Mouse (Mus musculus) left cerebral cortex, adult 8-10 months (tissue): ENCODE data around the gene Rasa4. TPM values are rescaled to one million over a fixed set of nuclear protein-coding genes. Genes with fewer than 3 reads are reported as not detected.
"Not testable (repeated sequence)": the region's sequence is repeated elsewhere in the genome, so short reads cannot be mapped to it uniquely, and the experiment has no call there.

Source experiments
- DNase-seq, 2 experiments: peaks; one replicate each; pipeline ENCODE4 v3.0.0; 2022; ENCODE audit warnings: low spot score in 2 of 2
- total RNA-seq, 4 experiments: library from RNA; stranded (reverse); gene quantifications; 2 replicates each; pipeline ENCODE4 v1.2.4; 2022

Gene Rasa4
- total RNA-seq, 4 experiments from 2014 or later = 6.2 to 13.4 (median 8.0) TPM

DNA sequence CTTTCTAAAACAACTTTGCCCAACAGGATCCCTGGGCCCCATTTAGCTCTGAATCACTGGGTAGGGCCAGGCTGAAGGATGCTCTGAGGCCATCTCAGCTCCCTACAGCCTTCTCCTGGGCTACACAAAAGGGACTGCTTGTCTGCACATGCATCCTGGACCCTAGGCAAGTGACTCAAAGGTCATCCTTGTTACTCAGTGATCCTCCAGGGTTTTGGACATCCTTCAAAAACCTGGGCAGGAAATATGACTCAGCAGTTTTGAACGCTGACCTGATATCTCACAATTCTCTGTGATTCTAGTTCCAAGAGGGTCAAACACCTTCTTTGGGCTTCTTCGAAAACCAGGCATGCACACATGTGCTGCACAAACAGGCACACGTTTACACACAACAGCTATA lies 25.3 kb downstream of the Rasa4 start:
- no peak for DNase-seq

DNA sequence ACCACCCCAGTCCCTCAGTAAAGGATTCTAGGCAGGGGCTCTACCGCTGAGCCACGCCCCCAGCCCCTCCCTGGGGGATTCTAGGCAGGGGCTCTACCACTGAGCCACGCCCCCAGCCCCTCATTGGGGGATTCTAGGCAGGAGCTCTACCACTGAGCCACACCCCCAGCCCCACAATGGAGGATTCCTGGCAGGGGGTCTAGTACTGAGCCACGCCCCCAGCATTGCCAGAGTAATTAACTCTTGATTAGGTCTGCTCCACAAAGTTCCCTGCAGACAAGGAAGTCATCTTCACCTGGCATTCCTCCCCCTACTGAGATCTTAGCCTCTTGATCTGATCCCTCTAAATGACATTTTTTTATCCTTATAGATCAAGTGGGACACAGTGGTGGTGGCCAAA lies 29.8 kb downstream of the Rasa4 start:
- DNase-seq = not testable (repeated sequence)

DNA sequence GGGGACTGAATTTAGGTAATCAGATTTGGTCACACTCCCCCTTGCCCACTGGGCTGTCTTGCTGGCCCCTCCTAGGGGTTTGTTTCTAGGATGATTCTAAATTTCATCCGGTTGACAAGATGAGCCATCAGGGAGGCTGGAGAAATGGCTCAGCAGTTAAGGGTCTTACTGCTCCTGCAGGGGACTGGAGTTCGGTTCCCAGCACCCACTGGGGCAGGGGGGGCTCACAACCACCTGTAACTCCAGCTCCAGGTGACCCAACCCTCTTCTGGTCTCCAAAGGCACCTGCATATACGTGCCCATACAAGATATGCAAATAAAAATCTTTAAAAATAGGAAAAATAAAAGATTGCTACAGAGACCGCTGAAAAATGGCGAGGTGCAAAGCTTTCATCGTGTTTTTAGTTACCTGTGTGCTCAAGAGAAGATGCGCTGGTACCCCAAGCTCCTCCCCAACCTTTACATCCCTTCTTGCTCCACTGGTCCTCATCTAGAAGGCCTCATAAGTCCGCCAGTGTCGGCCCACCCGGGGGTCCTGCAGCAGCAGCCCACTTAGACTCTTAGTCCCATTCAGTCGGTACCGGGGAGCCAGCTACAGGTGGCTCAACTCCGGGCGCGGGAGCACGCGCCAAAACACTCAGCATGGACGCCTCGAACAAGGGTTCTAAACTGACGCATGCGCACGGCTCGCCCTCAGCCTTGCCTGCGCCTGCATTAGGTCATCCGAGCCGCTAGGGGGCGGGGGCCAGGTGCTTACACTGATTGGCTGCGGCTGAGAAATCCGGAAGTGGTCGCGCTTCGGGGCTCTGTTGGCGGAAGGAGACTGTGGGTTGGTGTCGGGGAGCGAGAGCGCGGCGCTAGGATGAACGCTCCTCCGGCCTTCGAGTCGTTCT lies 32.4 kb downstream of the Rasa4 start, which contains the start of gene Polr2j:
Gene Polr2j, plus strand, starts transcription at position 741 of the 893 bp plus-strand sequence.
- DNase-seq = peak; percentile 92 to 93

DNA sequence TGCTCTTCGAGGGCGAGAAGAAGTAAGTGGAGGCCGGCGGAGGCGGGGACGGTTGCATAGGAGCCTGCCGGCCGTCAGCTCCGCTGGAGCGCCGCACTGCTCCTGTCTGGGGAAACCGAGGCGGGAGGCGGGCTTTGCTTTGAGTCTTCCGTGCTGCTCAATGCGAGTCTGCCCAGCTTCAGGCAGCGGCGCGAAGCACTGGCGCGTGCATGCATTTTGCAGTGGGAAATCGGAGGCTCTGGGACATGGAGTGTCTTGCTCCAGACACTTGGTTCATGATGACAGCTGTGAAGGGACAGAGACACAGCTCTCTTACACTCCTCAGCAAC lies 33.0 kb downstream of the Rasa4 start:
- DNase-seq = no peak

DNA sequence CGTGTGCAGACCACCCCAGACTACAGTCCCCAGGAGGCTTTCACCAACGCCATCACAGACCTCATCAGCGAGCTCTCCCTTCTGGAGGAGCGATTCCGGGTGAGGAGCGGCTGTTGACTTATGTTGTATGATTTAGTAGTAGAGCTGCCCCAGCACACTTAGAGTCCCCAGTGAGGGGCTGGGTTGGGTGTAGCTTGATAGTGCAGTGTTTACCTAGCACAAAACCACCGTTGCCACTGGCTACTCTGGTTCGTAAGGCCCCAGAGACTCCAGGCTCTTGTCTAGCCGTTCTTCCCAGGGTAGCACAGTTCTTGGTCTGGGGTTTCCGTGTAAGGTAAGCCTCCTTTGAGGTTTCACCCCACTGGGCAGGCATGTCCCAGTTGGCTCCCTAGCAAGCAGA lies 38.4 kb downstream of the Rasa4 start:
- no peak for DNase-seq

DNA sequence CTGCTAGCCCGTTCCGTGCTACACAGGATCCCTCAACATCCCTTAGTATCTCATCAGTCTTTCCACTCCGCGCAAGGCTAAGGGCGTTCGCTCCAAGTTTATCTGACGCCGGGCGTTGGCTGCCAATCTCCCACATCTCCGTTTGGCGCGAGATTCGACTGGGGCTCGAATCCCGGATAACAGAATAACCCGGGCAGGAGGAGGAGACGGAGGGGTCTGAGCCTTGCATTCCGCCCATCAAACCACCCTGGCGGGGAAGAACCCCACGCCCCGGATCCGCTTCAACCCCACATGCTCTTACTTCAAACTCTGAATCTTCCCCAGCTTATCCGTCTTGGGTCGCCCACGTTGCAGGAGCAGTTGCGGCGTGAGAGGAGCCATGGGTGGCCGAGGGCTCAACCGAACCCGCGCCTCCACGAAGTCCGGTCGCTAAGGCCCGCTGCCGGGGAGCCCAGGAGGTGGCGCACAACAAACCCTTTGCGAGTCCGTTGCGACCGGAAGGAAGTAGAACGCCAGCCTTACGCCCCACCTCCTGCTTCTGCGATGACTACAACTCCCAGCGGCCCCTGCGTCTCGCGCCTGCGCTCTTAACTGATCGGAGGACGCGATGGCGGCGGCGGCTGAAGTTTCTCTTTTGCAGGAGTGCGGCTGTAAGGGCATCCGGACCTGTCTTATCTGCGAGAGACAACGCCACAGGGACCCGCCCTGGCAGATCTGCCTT lies 52.0 kb downstream of the Rasa4 start, which contains the start of the genes Lrwd1 and Alkbh4:
Gene Lrwd1, minus strand, starts transcription at position 504 of the 721 bp plus-strand sequence.
Gene Alkbh4, plus strand, starts transcription at position 576 of the 721 bp plus-strand sequence.
- DNase-seq = peak; percentile 84 to 93

DNA sequence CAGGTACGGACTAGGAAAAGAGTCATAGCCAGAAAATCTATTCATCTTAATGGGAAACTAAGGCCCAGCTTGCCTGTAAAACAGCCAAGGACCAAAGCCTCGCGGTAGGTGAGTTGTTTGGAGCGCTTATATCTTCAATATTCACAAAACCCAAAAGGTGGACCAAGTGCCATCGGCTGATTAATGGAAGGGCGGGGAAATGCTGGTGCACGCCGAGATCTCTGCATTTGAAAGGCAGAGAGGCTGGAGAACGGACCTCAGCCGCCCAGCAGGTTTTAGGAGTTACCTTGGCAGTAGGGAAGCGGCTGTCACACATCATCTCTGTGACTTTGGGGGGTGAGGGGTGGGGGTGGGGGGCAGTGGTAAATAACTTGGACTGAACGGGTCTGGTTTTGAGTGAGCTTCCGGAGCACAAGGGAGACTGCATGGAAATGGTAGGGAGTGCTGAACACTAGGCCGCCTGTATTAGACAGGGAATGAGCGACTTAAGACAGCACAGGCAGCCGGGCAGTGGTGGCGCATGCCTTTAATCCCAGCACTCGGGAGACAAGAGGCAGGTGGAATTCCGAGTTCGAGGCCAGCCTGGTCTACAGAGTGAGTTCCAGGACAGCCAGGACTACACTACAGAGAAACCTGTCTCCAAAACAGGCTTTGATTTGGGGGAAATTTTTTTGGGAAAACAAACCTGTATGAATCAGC lies 52.7 kb downstream of the Rasa4 start:
- DNase-seq = no peak

DNA sequence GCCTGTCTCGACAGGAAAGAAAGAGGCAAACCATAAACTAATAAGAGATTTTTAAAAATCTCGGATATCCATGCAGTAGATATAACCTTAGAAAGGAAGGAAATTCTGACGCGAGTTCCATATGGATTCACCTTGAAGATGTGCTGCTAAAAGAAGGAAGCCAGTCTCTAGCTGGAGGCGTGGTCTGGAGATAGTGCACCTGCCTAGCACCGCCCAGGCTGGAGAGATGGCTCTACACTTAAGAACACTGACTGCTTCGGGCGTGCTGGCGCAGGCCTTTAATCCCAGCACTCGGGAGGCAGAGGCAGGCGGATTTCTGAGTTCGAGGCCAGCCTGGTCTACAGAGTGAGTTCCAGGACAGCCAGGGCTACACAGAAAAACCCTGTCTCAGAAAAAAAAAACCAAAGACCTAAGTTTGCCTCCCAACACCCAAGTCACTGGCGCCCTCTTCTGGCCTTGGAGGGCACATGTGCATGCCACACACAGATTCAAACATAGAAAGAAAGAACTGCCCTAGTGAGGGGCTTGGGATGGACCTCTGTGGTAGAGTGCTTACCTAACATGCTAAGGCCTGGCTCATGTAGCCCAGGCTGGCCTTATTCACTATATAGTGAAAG lies 54.0 kb downstream of the Rasa4 start:
- DNase-seq = no peak

DNA sequence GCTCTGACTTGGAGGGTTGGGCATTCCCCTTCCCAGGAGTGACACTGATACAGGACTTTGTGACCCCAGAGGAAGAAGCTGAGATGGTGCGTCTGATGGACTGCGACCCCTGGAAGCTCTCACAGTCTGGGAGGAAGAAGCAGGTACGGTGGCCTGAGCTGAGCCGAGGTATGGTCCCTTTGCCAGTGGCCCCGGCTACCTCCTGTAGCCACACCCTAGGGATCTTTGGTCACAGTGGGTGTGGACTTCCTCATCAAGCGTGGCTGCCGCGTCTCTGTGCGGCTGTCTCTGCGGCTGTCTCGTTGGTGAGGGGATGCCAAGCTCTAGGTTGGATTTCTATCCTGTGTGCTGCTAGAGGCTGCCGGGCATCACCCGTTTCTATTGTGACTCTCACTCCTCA lies 55.7 kb downstream of the Rasa4 start:
- no peak for DNase-seq

DNA sequence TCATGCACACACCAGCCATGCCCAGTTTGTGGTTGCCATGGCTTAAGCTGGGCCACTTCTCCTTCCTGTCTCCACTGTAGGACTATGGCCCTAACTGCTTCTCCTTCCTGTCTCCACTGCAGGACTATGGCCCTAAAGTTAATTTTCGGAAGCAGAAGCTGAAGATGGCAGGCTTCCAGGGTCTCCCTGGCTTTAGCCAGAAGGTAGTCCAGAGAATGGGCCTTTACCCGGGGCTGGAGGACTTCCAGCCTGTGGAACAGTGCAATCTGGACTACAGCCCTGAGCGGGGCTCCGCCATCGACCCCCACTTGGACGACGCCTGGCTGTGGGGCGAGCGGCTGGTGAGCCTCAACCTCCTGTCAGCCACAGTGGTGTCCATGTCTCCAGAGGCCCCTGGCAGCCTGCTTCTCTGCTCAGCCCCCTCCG lies 56.4 kb downstream of the Rasa4 start:
- DNase-seq = no peak

DNA sequence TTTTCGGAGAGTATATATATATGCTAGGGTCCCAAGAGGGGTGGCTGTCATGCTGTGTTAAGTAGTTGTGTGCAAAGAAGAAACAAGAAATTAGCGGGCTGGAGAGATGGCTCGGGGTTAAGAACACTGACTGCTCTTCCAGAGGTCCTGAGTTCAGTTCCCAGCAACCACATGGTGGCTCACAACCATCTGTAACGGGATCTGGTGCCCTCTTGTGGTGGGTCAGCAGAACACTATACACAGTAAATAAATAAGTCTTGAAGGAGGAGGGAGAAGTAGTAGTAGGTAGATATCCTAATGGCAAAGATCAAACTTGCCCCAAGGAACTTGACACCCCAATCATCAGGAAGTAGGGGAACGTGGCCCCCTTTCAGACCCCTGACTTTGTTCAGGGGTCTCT lies 59.0 kb downstream of the Rasa4 start:
- DNase-seq = no peak

DNA sequence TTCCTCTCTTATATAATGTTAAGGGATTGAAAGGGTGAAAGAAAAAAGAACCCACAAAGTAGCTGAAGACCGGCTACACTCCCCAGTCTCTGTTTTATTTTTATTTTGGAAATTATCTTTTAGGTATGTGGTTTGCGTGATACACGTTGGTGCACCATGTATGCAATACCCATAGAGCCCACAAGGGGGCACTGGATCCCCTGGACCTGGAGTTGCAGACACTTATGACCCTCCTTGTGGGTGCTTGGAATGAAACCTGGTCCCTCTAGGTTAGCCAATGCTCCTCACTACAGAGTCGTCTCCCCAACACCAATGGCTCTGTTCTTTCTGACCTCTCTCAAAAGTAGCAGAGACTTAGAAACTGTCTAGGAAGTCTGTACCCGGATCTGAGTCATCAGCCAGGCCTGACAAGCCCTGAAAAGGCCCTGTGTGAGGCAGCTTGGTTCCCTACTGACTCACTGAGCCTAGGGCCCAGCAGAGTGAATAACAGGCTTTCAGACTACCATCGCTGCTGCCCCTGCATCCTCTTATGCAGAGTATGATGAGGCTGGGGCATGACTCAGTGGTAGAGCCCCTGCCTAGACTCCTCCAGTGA lies 59.5 kb downstream of the Rasa4 start:
- DNase-seq = no peak

DNA sequence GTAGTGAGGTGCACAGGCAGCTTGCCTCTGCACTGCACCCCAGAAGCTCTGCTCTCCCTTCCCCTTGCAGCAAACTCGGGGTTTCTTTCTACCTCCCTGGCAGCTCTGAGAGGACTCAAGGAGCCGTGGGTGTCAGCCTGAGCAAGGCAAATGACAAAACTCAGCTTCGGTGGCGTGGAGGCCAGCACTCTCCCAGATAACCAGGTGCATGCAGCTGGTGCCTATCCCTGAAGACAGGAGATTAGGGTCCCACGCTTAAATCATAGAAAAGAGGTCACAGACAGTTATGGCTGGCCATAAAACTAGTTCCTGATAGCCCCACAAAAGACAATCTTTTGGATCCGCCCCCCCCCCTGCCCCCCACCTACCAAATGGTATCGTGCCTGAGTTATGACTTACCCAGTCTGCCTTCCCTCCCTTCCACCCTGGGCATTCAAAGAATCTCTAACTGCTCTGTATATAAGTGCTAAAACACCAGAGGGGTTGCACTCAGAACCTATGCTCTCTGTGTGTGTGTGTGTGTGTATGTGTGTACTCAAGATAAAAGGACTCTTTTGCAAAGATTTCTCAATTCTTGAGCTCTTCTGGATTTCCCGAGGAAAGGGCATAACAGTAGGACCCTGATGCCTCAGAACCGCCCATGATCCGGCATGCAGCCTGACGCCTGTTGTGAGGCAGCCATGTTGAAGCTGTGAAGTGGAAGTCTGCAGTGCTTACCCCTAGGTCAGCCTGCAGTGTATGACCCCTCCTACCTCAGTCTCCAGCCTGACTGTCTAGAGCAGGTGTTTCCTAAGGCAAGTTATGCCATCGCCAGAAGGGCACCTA lies 61.1 kb downstream of the Rasa4 start:
- no peak for DNase-seq

DNA sequence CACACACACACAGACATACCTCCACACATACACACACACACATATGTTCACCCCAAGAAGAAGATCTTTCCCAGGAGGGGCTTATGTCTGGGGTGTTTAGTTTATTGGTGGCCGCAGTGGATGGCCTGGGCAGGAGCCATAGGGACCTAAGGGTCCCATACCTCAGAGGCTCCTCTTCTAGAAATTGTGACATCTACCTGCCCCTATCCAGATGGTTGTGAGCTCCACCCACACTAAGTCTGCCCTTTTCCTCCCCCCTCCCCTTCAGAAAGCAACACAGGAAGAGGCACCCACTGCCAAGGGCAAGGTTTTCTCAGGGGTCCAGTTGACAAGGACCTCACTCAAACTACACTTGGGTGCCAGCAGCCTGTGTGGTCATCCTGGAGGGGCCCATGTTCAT lies 63.2 kb downstream of the Rasa4 start:
- DNase-seq = no peak

DNA sequence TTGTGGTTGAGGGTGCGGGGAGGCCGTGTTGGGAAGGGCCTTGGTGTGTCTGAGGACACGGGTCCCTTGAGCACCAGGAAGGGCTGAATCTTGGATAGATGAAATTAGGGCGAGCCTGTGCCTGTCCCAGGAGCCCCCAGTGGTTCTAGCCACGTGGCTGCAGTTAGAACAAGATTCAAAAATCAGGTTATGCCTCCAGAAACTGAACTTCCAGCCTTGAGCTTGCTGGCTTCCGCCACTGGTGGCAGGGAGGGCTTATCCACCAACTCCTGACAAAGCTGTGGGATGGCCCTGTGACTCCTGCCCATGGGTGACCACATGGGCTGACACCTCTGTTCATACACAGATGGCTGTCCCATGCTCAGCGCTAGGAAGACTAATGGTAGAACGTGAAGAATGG lies 64.0 kb downstream of the Rasa4 start:
- DNase-seq = no peak

DNA sequence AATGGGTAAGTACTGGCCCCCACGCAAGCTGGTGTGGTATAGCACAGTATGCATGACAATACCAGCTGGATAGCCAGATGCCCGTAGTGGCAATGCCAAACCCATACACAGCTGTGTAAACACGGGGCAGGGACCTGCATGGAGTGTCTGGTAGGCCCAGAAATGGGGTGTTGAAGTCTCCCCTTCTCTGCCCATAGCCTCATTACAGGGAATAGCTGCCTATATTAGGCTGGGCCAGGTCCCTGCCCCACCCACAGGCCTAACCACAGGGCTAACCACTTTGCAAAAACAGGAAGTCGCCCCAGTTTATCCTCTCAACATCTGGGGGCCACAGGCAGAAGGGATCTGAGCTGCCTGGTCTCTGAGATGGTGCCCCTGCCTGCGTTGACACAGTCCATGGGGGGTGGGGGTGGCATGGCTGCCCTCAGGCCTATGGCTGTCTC lies 65.4 kb downstream of the Rasa4 start:
- not testable (repeated sequence) for DNase-seq

DNA sequence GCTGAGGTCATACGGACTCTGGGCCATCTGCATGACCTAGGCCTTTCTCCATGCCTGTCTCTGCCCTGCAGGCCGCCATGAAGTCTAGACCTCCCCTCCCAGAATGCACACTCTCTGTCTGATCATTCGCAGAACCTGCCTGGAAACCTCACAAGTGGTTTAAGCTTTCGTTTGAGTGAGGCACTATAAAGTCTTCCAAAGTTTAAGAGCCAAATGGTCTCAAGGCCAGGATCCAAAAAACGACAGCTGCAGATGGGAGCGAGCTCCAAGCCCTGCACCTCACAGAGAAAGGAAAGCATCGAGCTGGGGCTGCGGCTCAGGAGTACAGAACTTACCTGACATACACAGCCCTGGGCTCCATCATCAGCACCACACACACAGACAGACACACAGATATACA lies 68.6 kb downstream of the Rasa4 start:
- DNase-seq = no peak

DNA sequence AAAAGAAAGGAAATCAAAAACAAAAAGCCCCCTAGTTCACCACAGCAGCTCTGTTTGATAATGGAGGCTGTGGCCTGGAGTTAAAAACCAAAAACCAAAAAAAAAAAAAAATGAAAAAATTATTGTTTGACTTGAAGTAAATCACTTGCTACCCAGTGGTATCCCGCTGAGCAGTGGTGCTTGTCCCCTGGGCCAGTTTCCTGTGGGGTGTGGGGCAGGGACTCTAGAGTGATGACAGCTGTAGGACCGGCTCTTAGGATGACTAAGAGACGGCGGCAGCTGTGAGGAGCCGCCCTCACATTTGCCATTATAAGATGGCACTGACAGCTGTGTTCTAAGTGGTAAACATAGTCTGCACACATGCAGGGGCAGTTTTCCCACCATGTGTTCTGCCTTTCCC lies 71.7 kb downstream of the Rasa4 start:
- DNase-seq = no peak

DNA sequence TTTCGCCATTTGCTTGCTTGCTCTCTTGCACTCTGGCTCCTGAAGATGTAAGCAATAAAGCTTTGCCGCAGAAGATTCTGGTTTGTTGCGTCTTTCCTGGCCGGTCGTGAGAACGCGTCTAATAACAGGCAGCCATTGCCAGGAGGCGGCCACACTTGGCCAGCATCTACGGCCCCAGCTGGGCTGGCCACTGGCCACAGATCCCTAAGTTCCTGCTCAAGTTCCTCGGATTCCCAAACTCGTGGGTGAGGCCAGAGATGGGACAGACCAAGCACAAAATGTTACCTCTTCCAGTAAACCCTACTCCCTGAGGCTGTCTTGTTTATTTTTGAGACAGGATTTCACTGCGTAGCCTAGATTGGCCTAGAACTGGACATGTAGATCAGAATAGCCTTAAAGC lies 76.4 kb downstream of the Rasa4 start:
- DNase-seq = not testable (repeated sequence)
